Mouse (Mus musculus) liver, adult 2 months (tissue): ENCODE results near the gene Ccl11. TPM values are rescaled to one million over a fixed set of nuclear protein-coding genes. Genes with fewer than 3 reads are reported as not detected.

Experiments
- DNase-seq: peaks from one replicate; pipeline ENCODE4 v3.0.0-alpha.2; 2011; ENCODE audit warnings: low read depth, low spot score; ENCODE audit errors: extremely low read depth
- H3K27ac ChIP-seq: fragments of 200-500 bp; replicated peaks from 2 replicates; pipeline ENCODE4 v1.5.1; 2012; ENCODE audit warnings: low read depth, mild to moderate bottlenecking, control low read depth, inconsistent platforms, low read length; ENCODE audit not compliant: insufficient read depth
- H3K27me3 ChIP-seq: fragments of 200-500 bp; 2 replicates; pipeline ENCODE4 v1.6.1; 2012; ENCODE audit warnings: mild to moderate bottlenecking, moderate library complexity, low read length, inconsistent platforms; ENCODE audit not compliant: control insufficient read depth, insufficient read depth
- H3K36me3 ChIP-seq: fragments of 200-500 bp; 2 replicates; pipeline ENCODE4 v1.6.1; 2012; ENCODE audit warnings: low read length, inconsistent platforms; ENCODE audit not compliant: control insufficient read depth, insufficient read depth
- H3K4me1 ChIP-seq: fragments of 200-500 bp; 2 replicates; pipeline ENCODE4 v1.6.1; 2011; ENCODE audit warnings: low read length; ENCODE audit not compliant: control insufficient read depth, insufficient read depth
- H3K4me3 ChIP-seq: fragments of 200-500 bp; 2 replicates; pipeline ENCODE4 v1.5.1; 2011; ENCODE audit warnings: low read depth, mild to moderate bottlenecking, control low read depth, low read length, moderate library complexity; ENCODE audit not compliant: insufficient read depth
- H3K79me2 ChIP-seq: fragments of 200-500 bp; 2 replicates; pipeline ENCODE4 v1.6.1; 2012; ENCODE audit warnings: inconsistent platforms, mild to moderate bottlenecking, low read length, moderate library complexity; ENCODE audit not compliant: control insufficient read depth, insufficient read depth
- H3K9ac ChIP-seq: fragments of 200-500 bp; 2 replicates; pipeline ENCODE4 v1.6.1; 2012; ENCODE audit warnings: low read depth, mild to moderate bottlenecking, control low read depth, inconsistent platforms, low read length
- CTCF ChIP-seq: fragments of 200-500 bp; IDR thresholded peaks from 2 replicates; pipeline ENCODE4 v1.5.1; 2011; ENCODE audit warnings: low read depth, low read length, control low read depth
- POLR2A ChIP-seq: fragments of 200-500 bp; IDR thresholded peaks from 2 replicates; pipeline ENCODE4 v1.6.1; 2011; ENCODE audit warnings: low read length, control low read depth; ENCODE audit not compliant: insufficient read depth; ENCODE audit errors: extremely low read depth
- WGBS: fragments of 180-500 bp; shearing (Covaris S2); methylation state at CpG from one replicate; pipeline ENCODE4 v1.1.7; 2018; 5-methylcytosine and 5-hydroxymethylcytosine counted together
- polyA plus RNA-seq: library from polyadenylated mRNA; depleted of rRNA; stranded (reverse); fragments of >200 nt; gene quantifications from 2 replicates; pipeline ENCODE4 v1.2.3, GENCODE M21; 2012
- total RNA-seq: library from RNA; depleted of rRNA; stranded (reverse); fragments of >200 nt; gene quantifications from 2 replicates; pipeline ENCODE4 v1.2.3, GENCODE M21; 2014

Ccl11 gene
- total and polyA plus RNA-seq, 2 experiments = 0.07 to 0.09 TPM

GRCm38 (mm10) chr11:82077031-82077430 is 19.4 kb downstream of the Ccl11 start:
- WGBS = 63% methylated on average over 3 of the region's 3 CpGs
- DNase-seq = no peak
- Histone ChIP-seq H3K79me2 (no peaks in the 10 kb centered on the region), H3K4me3 (no peak overlapping the region), H3K27me3 (no peaks in the 10 kb centered on the region), H3K9ac (no peak overlapping the region), H3K36me3 (no peaks in the 10 kb centered on the region), H3K4me1 (no peaks in the 10 kb centered on the region), H3K27ac (no peak overlapping the region)
- TF ChIP-seq CTCF (no peak), POLR2A (no peak)

GRCm38 (mm10) chr11:82078136-82078730 is 20.6 kb downstream of the Ccl11 start:
- peak; percentile 5 for DNase-seq
- no peak for TF ChIP-seq POLR2A
- no peak for TF ChIP-seq CTCF
- Histone ChIP-seq H3K9ac (no peak overlapping the region), H3K79me2 (no peaks in the 10 kb centered on the region), H3K4me1 (no peaks in the 10 kb centered on the region), H3K27me3 (no peaks in the 10 kb centered on the region), H3K36me3 (no peaks in the 10 kb centered on the region), H3K4me3 (no peak overlapping the region), H3K27ac (no peak overlapping the region)

GRCm38 (mm10) chr11:82080865-82081264 is 23.2 kb downstream of the Ccl11 start:
- H3K79me2 ChIP-seq = no peaks in the 10 kb centered on the region
- 64% methylated on average over 3 of the region's 3 CpGs for WGBS

GRCm38 (mm10) chr11:82084360-82084759 is 26.7 kb downstream of the Ccl11 start:
- TF ChIP-seq POLR2A = no peak
- no peak for TF ChIP-seq CTCF

More at GRCm38 (mm10) chr11:82080865-82081264, 23.2 kb downstream of the Ccl11 start:
- H3K4me1 ChIP-seq = no peaks in the 10 kb centered on the region
- H3K36me3 ChIP-seq = no peaks in the 10 kb centered on the region
- no peak overlapping the region for H3K27ac ChIP-seq
- no peak overlapping the region for H3K4me3 ChIP-seq
- no peak for DNase-seq
- TF ChIP-seq POLR2A (no peak), CTCF (no peak)
- H3K27me3 ChIP-seq = no peaks in the 10 kb centered on the region
- H3K9ac ChIP-seq = no peak overlapping the region

GRCm38 (mm10) chr11:82099511-82100323 is 42.1 kb downstream of the Ccl11 start:
- no peaks in the 10 kb centered on the region for H3K27me3 ChIP-seq
- 79% methylated on average over 10 of the region's 10 CpGs for WGBS
- no peaks in the 10 kb centered on the region for H3K79me2 ChIP-seq
- TF ChIP-seq POLR2A = no peak
- TF ChIP-seq CTCF = no peak
- DNase-seq = peak; percentile 48
- no peak overlapping the region for H3K4me3 ChIP-seq
- H3K9ac ChIP-seq = no peak overlapping the region
- peaks cover 3% of the 10 kb centered on the region; the same call in 1 of the 2 replicates for H3K4me1 ChIP-seq
- no peaks in the 10 kb centered on the region for H3K36me3 ChIP-seq
- no peak overlapping the region for H3K27ac ChIP-seq

More at GRCm38 (mm10) chr11:82084360-82084759, 26.7 kb downstream of the Ccl11 start:
- Histone ChIP-seq H3K4me3 (no peak overlapping the region), H3K4me1 (no peaks in the 10 kb centered on the region), H3K27me3 (no peaks in the 10 kb centered on the region), H3K9ac (no peak overlapping the region), H3K36me3 (no peaks in the 10 kb centered on the region), H3K79me2 (no peaks in the 10 kb centered on the region), H3K27ac (no peak overlapping the region)
- 95% methylated on average over 3 of the region's 3 CpGs for WGBS
- DNase-seq = no peak

- H3K27ac ChIP-seq = no peak overlapping the region
- no peaks in the 10 kb centered on the region for H3K79me2 ChIP-seq
Observed at GRCm38 (mm10) chr11:82101087-82101486, 43.5 kb downstream of the Ccl11 start.

More at GRCm38 (mm10) chr11:82101087-82101486, 43.5 kb downstream of the Ccl11 start:
- Histone ChIP-seq H3K27me3 (no peaks in the 10 kb centered on the region), H3K9ac (no peak overlapping the region), H3K4me3 (no peak overlapping the region), H3K4me1 (peaks cover 3% of the 10 kb centered on the region; the same call in 1 of the 2 replicates), H3K36me3 (no peaks in the 10 kb centered on the region)
- WGBS = 79% methylated on average over 4 of the region's 4 CpGs
- no peak for DNase-seq
- TF ChIP-seq CTCF (no peak), POLR2A (no peak)
